Mouse (Mus musculus) retina, postnatal 7 days (tissue): ENCODE data around the gene Kcnip4.

Experiments
- DNase-seq: peaks from one replicate; pipeline ENCODE4 v3.0.0-alpha.2; 2012; ENCODE audit warnings: low read depth, low spot score

Kcnip4 gene

GRCm38 (mm10) chr5:48583431-48583830 lies 941.3 kb downstream of the Kcnip4 start:
- no peak for DNase-seq

GRCm38 (mm10) chr5:48563996-48564587 lies 960.6 kb downstream of the Kcnip4 start:
- no peak for DNase-seq

DNA sequence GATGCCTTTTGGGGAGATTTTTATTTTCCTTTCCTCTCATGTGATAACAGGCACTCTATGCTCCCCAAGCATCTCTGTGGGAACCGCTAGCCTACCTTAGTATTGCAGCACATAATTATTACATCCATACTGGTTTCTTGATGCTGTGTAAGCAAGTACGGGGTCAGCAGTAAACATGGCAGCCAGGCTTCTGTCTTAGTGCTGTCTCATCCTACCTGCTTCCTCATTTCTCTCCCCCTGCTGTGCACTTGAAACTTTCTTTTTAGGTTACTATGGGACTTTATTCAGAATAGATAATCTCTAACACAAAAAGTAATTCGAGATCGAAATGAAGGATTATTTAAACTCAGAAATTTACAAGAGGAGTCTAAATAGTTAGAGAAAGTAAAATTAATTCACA lies 973.0 kb downstream of the Kcnip4 start:
- DNase-seq, result no peak

DNA sequence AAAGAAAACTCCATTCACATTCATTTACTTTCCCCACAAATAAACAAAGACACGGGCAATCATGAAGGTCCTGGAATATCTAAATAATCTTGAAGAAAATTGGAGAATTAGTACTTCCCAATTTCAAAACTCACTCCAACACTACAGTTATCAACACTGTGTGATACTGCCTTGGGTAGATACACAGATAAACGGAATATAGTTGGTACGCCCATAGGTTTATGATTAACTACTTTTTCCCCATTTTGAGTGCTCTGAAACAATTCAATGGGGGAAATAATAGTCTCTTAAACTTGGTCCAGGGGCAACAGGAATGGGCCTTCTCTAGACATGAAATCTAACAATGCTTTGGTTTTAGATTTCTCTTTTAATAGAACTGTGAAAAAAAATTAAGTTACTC lies 978.9 kb downstream of the Kcnip4 start:
- DNase-seq, result no peak

- no peak for DNase-seq
These were observed 979.6 kb downstream of the Kcnip4 start for GRCm38 (mm10) chr5:48544784-48545734.

- DNase-seq, result no peak
These were observed 1006.7 kb downstream of the Kcnip4 start for GRCm38 (mm10) chr5:48518035-48518434.

GRCm38 (mm10) chr5:48513354-48513753 lies 1011.4 kb downstream of the Kcnip4 start:
- no peak for DNase-seq

DNA sequence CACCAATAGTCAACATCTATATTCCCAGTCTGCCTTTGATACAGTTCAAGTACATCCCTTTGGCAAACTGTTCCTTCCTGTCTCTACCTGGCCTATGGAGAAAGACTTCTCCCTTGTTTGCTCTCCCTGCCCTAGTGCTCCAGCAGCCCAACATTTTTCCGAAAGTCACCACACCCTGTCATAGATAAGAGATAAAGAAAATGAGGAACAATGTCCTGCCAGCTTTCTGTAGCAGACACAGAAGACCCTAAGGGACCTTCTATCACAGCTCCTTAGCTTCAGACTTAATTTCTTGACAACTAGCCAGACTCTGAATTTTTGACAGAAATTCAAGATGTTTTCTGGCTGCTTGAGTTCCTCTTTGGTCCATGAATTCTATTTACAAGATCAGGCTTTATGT lies 1013.4 kb downstream of the Kcnip4 start:
- no peak for DNase-seq

DNA sequence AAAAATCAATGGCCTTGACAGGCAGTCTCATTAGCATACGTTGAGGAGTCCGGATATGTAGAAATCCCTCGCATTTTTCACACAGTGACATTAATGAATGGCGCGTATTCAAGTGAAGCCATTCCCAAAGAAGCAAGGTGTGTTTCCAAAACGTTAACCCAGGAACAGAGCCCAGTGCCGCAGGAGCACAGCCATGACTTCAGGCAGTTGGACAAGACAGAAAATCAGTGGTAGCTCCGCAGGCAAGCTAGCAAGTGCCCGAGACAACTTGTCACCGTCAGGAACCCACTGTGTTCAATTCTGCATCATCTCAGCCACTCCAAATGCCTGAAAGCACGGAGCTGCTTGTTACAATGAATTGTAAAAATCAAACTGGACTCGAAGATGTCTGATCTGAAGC lies 1014.5 kb downstream of the Kcnip4 start:
- DNase-seq, result no peak

GRCm38 (mm10) chr5:48509194-48509930 lies 1015.3 kb downstream of the Kcnip4 start:
- DNase-seq, result no peak

GRCm38 (mm10) chr5:48503094-48503493 lies 1021.6 kb downstream of the Kcnip4 start:
- no peak for DNase-seq

DNA sequence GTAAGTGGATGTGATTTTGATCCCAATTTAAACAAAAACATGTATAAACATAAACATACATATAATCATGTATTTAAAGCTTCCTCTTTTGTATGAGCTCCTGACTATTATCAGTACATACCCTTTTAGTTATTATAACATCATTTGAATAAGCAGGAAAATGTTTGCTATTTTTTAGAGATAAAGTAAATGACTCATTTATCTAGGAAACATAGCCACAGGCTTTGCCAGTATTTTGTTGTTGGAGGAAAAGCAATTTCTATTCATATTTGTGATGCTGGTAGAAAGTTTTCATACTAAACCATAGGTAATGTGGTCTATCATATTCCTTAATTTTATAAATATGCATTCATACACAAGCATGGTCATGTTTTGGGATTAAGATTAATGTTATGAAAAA lies 1022.3 kb downstream of the Kcnip4 start:
- DNase-seq, result no peak

GRCm38 (mm10) chr5:48500204-48500603 lies 1024.5 kb downstream of the Kcnip4 start:
- DNase-seq, result no peak

- no peak for DNase-seq
These were observed 1033.7 kb downstream of the Kcnip4 start for GRCm38 (mm10) chr5:48490864-48491477.

- DNase-seq, result no peak
These were observed 1035.0 kb downstream of the Kcnip4 start for GRCm38 (mm10) chr5:48489549-48490288.

DNA sequence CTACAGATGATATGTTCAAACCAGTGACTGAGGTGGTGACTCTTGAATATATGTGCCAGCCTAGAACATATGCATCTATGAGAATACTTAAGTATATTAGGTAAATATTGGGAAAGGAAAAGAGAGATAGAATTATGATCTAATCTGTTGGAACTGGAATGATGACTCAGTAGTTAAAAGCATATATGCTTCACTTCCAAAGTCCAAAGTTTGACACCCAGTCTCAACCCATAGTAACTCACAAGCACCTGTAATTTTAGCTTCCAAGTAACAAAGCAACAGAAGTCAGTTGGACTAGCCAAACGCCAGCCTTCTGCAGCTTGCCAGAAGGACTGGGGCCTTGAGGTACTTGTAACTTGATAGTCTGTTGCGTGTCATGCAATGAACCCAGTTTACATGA lies 1041.6 kb downstream of the Kcnip4 start:
- no peak for DNase-seq

DNA sequence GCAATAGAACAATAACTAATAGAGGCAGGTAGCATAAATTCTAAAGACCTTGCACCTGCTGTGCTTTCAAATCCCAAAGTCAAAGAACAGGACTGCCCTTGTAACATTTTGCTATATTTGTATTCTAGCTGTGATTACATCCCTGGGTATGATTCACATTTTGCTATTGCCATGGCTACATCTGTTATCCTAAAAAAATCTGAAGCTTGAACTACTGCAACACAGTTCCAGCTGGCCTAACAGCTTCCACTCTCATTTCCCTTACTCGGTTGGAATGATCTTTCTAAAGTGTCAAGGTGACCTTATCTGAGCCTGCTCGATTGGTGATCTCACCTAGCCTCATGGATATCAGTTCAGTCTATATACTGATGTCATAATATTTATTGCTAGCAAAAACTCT lies 1064.5 kb downstream of the Kcnip4 start:
- no peak for DNase-seq

GRCm38 (mm10) chr5:48448888-48449287 lies 1075.8 kb downstream of the Kcnip4 start:
- DNase-seq, result no peak

DNA sequence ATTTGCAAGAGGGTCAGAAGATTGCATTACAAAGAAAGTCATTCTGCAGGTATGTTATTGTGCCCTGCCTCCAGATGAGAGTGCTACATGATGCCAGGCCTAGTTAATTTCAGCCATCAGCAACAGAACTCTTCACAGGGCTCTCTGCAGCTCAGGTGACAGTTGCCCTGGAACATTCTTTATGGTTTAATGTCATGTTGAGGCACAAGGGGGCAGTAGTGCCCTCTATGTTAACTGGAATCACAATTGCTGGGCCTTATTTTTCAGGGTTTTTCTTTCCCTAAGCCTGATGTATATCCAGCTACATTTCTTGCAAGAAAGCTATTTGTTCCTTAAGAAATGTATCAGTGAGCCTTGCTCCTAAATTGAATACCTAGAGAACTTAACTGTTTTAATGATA lies 1094.2 kb downstream of the Kcnip4 start:
- DNase-seq, result no peak

DNA sequence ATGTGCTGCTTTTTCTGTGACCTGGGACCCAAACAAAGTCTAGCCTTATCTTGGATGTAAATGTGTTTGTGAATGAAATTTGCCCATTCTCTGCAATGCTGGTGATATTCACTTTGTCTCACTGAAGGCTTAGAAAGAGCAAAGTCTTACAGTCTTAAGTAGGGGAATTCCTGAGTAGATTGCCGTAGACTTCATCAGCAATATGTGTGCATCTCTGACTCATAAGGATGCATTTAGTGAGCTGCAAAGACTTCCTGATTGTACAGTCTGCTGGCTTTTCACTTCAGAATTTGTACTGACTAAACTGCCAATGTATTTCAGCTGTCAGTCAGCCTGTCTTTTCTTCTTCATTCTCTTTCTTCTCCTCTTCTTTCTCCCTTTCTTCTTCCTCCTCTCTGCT lies 1102.8 kb downstream of the Kcnip4 start:
- DNase-seq, result no peak

- no peak for DNase-seq
These were observed 1105.0 kb downstream of the Kcnip4 start for GRCm38 (mm10) chr5:48419741-48420140.
